22 mouse cellular contexts compared by ENCODE assay signal in the genomic region with DNA sequence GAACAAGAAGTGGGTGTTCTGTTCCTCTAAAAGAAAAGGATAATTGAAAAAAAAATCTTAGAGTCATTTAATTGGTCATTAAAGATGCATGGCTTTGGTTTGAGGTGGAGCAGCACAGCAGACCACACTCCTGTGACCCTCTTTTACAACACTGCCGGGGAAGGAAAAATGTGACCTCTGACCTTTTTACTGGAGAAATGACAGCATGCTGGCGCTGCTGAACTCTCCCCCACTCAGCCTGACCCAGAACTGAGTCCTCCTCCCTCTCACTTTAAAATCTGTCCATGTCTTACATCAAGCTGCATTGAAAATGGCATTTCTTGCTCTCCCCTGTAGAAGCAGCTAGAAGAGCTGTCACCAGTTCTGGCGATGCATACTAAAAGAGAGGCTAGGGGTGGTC. TPM values are rescaled to one million over a fixed set of nuclear protein-coding genes. Genes with fewer than 3 reads are reported as not detected.
A peak's percentile ranks its signal among the peaks of the same experiment; 100 is the strongest.
DNase-seq lines count a peak whose midpoint lies in the region; ATAC-seq lines count a peak whose summit lies in the region.
"Had no signal": no experiment of that assay in that cellular context is flagged by ENCODE, and none has a peak within 500 bp of the region (broad histone marks: within the 10 kb centered on the region; RNA-seq: fewer than 3 reads in every experiment).

No protein-coding gene starts in this region.

- no peaks in the 10 kb centered on the region for H3K36me3 ChIP-seq in hindbrain, embryonic 13.5 days
- no peaks in the 10 kb centered on the region for H3K36me3 ChIP-seq in hindbrain, embryonic 12.5 days
- H3K36me3 ChIP-seq in lung, embryonic 16.5 days (ENCODE audit: control insufficient read depth, insufficient read depth, low read length), result no peaks in the 10 kb centered on the region
- no peaks in the 10 kb centered on the region for H3K36me3 ChIP-seq in intestine, embryonic 15.5 days
- no peaks in the 10 kb centered on the region for H3K36me3 ChIP-seq in neural tube, embryonic 15.5 days
- H3K36me3 ChIP-seq: G1E; heart, embryonic 12.5 days; midbrain, embryonic 10.5 days had no signal

- H3K4me1 ChIP-seq in hindbrain, embryonic 13.5 days (replicated peaks), result 0 out of 2 replicates have a peak, but pooled peaks cover 7% of the 10 kb centered on the region
- no peaks in the 10 kb centered on the region for H3K4me1 ChIP-seq in hindbrain, embryonic 12.5 days
- no peaks in the 10 kb centered on the region; the same call in 1 of the 2 replicates for H3K4me1 ChIP-seq in lung, embryonic 16.5 days (replicated peaks; ENCODE audit: control insufficient read depth, insufficient read depth, low read length)
- H3K4me1 ChIP-seq in intestine, embryonic 15.5 days (replicated peaks), result no peaks in the 10 kb centered on the region
- peaks cover 11% of the 10 kb centered on the region for H3K4me1 ChIP-seq in neural tube, embryonic 15.5 days

- H3K9me3 ChIP-seq in hindbrain, embryonic 13.5 days, result no peaks in the 10 kb centered on the region
- no peaks in the 10 kb centered on the region for H3K9me3 ChIP-seq in hindbrain, embryonic 12.5 days (replicated peaks)
- H3K9me3 ChIP-seq in lung, embryonic 16.5 days (ENCODE audit: control insufficient read depth, low read length), result no peaks in the 10 kb centered on the region
- H3K9me3 ChIP-seq in intestine, embryonic 15.5 days, result no peaks in the 10 kb centered on the region
- H3K9me3 ChIP-seq in neural tube, embryonic 15.5 days (replicated peaks), result no peaks in the 10 kb centered on the region
- H3K9me3 ChIP-seq: G1E; midbrain, embryonic 10.5 days had no signal

- H3K27ac ChIP-seq in hindbrain, embryonic 13.5 days, result 0 out of 2 replicates have a peak overlapping the region, but pooled peaks have one; percentile 58
- H3K27ac ChIP-seq in hindbrain, embryonic 12.5 days, result no peak overlapping the region
- H3K27ac ChIP-seq in lung, embryonic 16.5 days (ENCODE audit: low read length), result no peak overlapping the region
- H3K27ac ChIP-seq in intestine, embryonic 15.5 days, result no peak overlapping the region
- H3K27ac ChIP-seq in neural tube, embryonic 15.5 days (replicated peaks), result no peak overlapping the region
- H3K27ac ChIP-seq: midbrain, embryonic 10.5 days had no signal

- WGBS in hindbrain, embryonic 13.5 days, result 37% methylated on average over 3 of the region's 3 CpGs
- 28% methylated on average over 3 of the region's 3 CpGs for WGBS in hindbrain, embryonic 12.5 days
- WGBS in lung, embryonic 16.5 days, result 28% methylated on average over 3 of the region's 3 CpGs
- 13% methylated on average over 3 of the region's 3 CpGs for WGBS in intestine, embryonic 15.5 days
- 13% methylated on average over 3 of the region's 3 CpGs for WGBS in neural tube, embryonic 15.5 days

- no peak overlapping the region for H3K4me3 ChIP-seq in hindbrain, embryonic 13.5 days
- H3K4me3 ChIP-seq in hindbrain, embryonic 12.5 days, result no peak overlapping the region
- no peak overlapping the region for H3K4me3 ChIP-seq in lung, embryonic 16.5 days (ENCODE audit: low read length)
- H3K4me3 ChIP-seq in intestine, embryonic 15.5 days (replicated peaks), result no peak overlapping the region
- no peak overlapping the region for H3K4me3 ChIP-seq in neural tube, embryonic 15.5 days (replicated peaks)
- H3K4me3 ChIP-seq: heart, embryonic 12.5 days; midbrain, embryonic 10.5 days; myocyte had no signal

- no peak for DNase-seq in lung, postnatal 36 days
- no peak for DNase-seq in urinary bladder, adult 2 months (ENCODE audit: low spot score)
- no peak for DNase-seq in left cerebral cortex, adult 18-20 months (ENCODE audit: low spot score in 2 of 2)
- DNase-seq: adrenal gland, postnatal 25 days; B cell, adult 2 months; cerebellum, postnatal 36 days; gastrocnemius, postnatal 10 days; layer of hippocampus, adult 9-11 months; liver, postnatal 0 days; right cerebral cortex, postnatal 4 days had no signal

- no peak overlapping the region for H3K4me2 ChIP-seq in hindbrain, embryonic 13.5 days
- H3K4me2 ChIP-seq in hindbrain, embryonic 12.5 days (replicated peaks), result no peak overlapping the region
- no peak overlapping the region for H3K4me2 ChIP-seq in lung, embryonic 16.5 days (ENCODE audit: low read depth, low read length)
- H3K4me2 ChIP-seq in intestine, embryonic 15.5 days (replicated peaks), result no peak overlapping the region
- H3K4me2 ChIP-seq in neural tube, embryonic 15.5 days, result peak overlapping the region; percentile 37
- H3K4me2 ChIP-seq: heart, embryonic 12.5 days had no signal

- H3K9ac ChIP-seq in hindbrain, embryonic 13.5 days, result no peak overlapping the region
- H3K9ac ChIP-seq in hindbrain, embryonic 12.5 days, result no peak overlapping the region
- H3K9ac ChIP-seq in lung, embryonic 16.5 days (ENCODE audit: low read length), result no peak overlapping the region
- H3K9ac ChIP-seq in intestine, embryonic 15.5 days, result no peak overlapping the region
- no peak overlapping the region for H3K9ac ChIP-seq in neural tube, embryonic 15.5 days (replicated peaks)
- H3K9ac ChIP-seq: heart, embryonic 12.5 days; liver, postnatal 0 days had no signal

- H3K27me3 ChIP-seq in hindbrain, embryonic 13.5 days, result no peaks in the 10 kb centered on the region
- no peaks in the 10 kb centered on the region for H3K27me3 ChIP-seq in hindbrain, embryonic 12.5 days
- no peaks in the 10 kb centered on the region for H3K27me3 ChIP-seq in lung, embryonic 16.5 days (ENCODE audit: control insufficient read depth, insufficient read depth, low read depth, low read length)
- H3K27me3 ChIP-seq in intestine, embryonic 15.5 days (replicated peaks), result no peaks in the 10 kb centered on the region
- H3K27me3 ChIP-seq in neural tube, embryonic 15.5 days (replicated peaks), result no peaks in the 10 kb centered on the region
- H3K27me3 ChIP-seq: heart, embryonic 12.5 days had no signal

- ATAC-seq in hindbrain, embryonic 13.5 days (ENCODE audit: low FRiP score), result no peak
- no peak for ATAC-seq in hindbrain, embryonic 12.5 days (ENCODE audit: low FRiP score)
- ATAC-seq in lung, embryonic 16.5 days (ENCODE audit: low read depth), result 0 out of 2 replicates have a peak, but pooled peaks have one; percentile 54
- peak; percentile 47; the same call in 1 of the 2 replicates for ATAC-seq in intestine, embryonic 15.5 days
- no peak for ATAC-seq in neural tube, embryonic 15.5 days (ENCODE audit: low FRiP score)
- ATAC-seq: forebrain, embryonic 16.5 days; liver, postnatal 0 days had no signal

RNA-seq across cellular contexts. Expression of a gene that starts 14.7 kb away (rescaled TPM):
- polyA plus RNA-seq in hindbrain, embryonic 13.5 days (2015; fragmentation: Nextera tagmentation; extraction: Ambion mirVana), result 256 and 260 TPM in 2 replicates
- 230 and 240 TPM in 2 replicates for polyA plus RNA-seq in hindbrain, embryonic 12.5 days (2016; fragmentation: Nextera tagmentation; extraction: Ambion mirVana)
- polyA plus RNA-seq in lung, embryonic 16.5 days (2015; fragmentation: Nextera tagmentation; extraction: Ambion mirVana), result 189 and 195 TPM in 2 replicates
- polyA plus RNA-seq in intestine, embryonic 15.5 days (2015; fragmentation: Nextera tagmentation; extraction: Ambion mirVana), result 169 and 183 TPM in 2 replicates
- 215 and 221 TPM in 2 replicates for polyA plus RNA-seq in neural tube, embryonic 15.5 days (2015; fragmentation: Nextera tagmentation; extraction: Ambion mirVana)
- 208 and 227 TPM in 2 replicates for polyA plus RNA-seq in urinary bladder, adult 2 months (2012; rRNA removed)
- 10 to 100 TPM; 59.8 to 64.8 TPM for total RNA-seq in left cerebral cortex, adult 18-20 months (2021)

RNA-seq across cellular contexts. Expression of a gene that starts 31.9 kb away (rescaled TPM):
- polyA plus RNA-seq in hindbrain, embryonic 13.5 days (2015; fragmentation: Nextera tagmentation; extraction: Ambion mirVana), result 0.19 and 0.40 TPM in 2 replicates
- 0.52 and 0.61 TPM in 2 replicates for polyA plus RNA-seq in hindbrain, embryonic 12.5 days (2016; fragmentation: Nextera tagmentation; extraction: Ambion mirVana)
- polyA plus RNA-seq in lung, embryonic 16.5 days (2015; fragmentation: Nextera tagmentation; extraction: Ambion mirVana), result 1.7 and 2.0 TPM in 2 replicates
- polyA plus RNA-seq in intestine, embryonic 15.5 days (2015; fragmentation: Nextera tagmentation; extraction: Ambion mirVana), result not detected in 2 replicates
- not detected in 2 replicates for polyA plus RNA-seq in neural tube, embryonic 15.5 days (2015; fragmentation: Nextera tagmentation; extraction: Ambion mirVana)
- 19.3 and 20.8 TPM in 2 replicates for polyA plus RNA-seq in urinary bladder, adult 2 months (2012; rRNA removed)
- total RNA-seq in left cerebral cortex, adult 18-20 months (2021), result under 1 TPM; 0.16 to 0.42 TPM
- total RNA-seq: adrenal gland, postnatal 25 days; left cerebral cortex, postnatal 36 days had no signal
- polyA plus RNA-seq: G1E; heart, embryonic 12.5 days; liver, postnatal 0 days; midbrain, embryonic 10.5 days; myocyte; thymus, postnatal 0 days had no signal

Comparison
In these comparisons a context has a peak if more than half of its experiments do, and no peak if none do; other contexts are left out.
1. ATAC-seq: peak in lung, embryonic 16.5 days (single experiment) and intestine, embryonic 15.5 days (single experiment); none in hindbrain, embryonic 13.5 days (single experiment), hindbrain, embryonic 12.5 days (single experiment) and neural tube, embryonic 15.5 days (single experiment).